Mouse (Mus musculus) olfactory bulb, adult 2 months (tissue): ENCODE measurements around the gene Lbhd1.

Experiments used
- CTCF ChIP-seq: fragments of 200-500 bp; IDR thresholded peaks from 2 replicates; pipeline ENCODE4 v1.5.1; 2012; ENCODE audit warnings: low read depth, mild to moderate bottlenecking, low read length, moderate library complexity; ENCODE audit not compliant: insufficient read depth
- POLR2A ChIP-seq: fragments of 200-500 bp; IDR thresholded peaks from 2 replicates; pipeline ENCODE4 v1.6.1; 2012; ENCODE audit warnings: mild to moderate bottlenecking, low read depth, low read length, moderate library complexity; ENCODE audit not compliant: insufficient read depth

- TF ChIP-seq POLR2A (peak; percentile 91), CTCF (no peak)
Measured at GRCm38 (mm10) chr19:8892829-8893766, 9.6 kb downstream of the Lbhd1 start, which contains the start of gene Ints5.
